ENCODE assay signal across 8 mouse cellular contexts in genomic region chr1:192092879-192093660, GRCm38 (mm10). TPM values are rescaled to one million over a fixed set of nuclear protein-coding genes. Genes with fewer than 3 reads are reported as not detected.
A peak's percentile ranks its signal among the peaks of the same experiment; 100 is the strongest.
DNase-seq lines count a peak whose midpoint lies in the region; ATAC-seq and TF ChIP-seq lines count a peak whose summit lies in the region.

No protein-coding gene starts in this region.

- H3K4me3 ChIP-seq in ES-E14 (ENCODE audit: insufficient read depth in 1 of 2, low read depth in 1 of 2, low read length in 2 of 2, poor library complexity in 1 of 2, severe bottlenecking in 1 of 2) = peak overlapping the region; percentile 45 to 74
- H3K4me3 ChIP-seq in forebrain, embryonic 12.5 days (replicated peaks) = peak overlapping the region; percentile 53
- peak overlapping the region; percentile 78 for H3K4me3 ChIP-seq in heart, embryonic 16.5 days (ENCODE audit: low read length)
- H3K4me3 ChIP-seq in liver, embryonic 15.5 days (replicated peaks) = peak overlapping the region; percentile 79
- peak overlapping the region; percentile 38 for H3K4me3 ChIP-seq in neural tube, embryonic 11.5 days (ENCODE audit: low read depth, low read length)

- H3K27ac ChIP-seq in ES-E14 (ENCODE audit: insufficient read depth, low read depth, low read length, poor library complexity, severe bottlenecking) = no peak overlapping the region
- H3K27ac ChIP-seq in forebrain, embryonic 12.5 days = no peak overlapping the region
- peak overlapping the region; percentile 83 for H3K27ac ChIP-seq in heart, embryonic 16.5 days (ENCODE audit: low read length)
- H3K27ac ChIP-seq in liver, embryonic 15.5 days (replicated peaks) = peak overlapping the region; percentile 64
- no peak overlapping the region for H3K27ac ChIP-seq in neural tube, embryonic 11.5 days (ENCODE audit: low read depth, low read length)

- ATAC-seq in forebrain, embryonic 12.5 days (ENCODE audit: low FRiP score) = peak; percentile 88
- peak; percentile 80 for ATAC-seq in heart, embryonic 16.5 days (replicated peaks; ENCODE audit: extremely low read depth, insufficient read depth, low FRiP score)
- ATAC-seq in liver, embryonic 15.5 days (ENCODE audit: insufficient read depth) = peak; percentile 80
- peak; percentile 80 for ATAC-seq in neural tube, embryonic 11.5 days (ENCODE audit: insufficient read depth, low FRiP score, low TSS enrichment)

- peak overlapping the region; percentile 23; the same call in 1 of the 2 replicates for H3K9ac ChIP-seq in ES-E14 (ENCODE audit: insufficient read depth, low read depth, low read length, poor library complexity, severe bottlenecking)
- H3K9ac ChIP-seq in forebrain, embryonic 12.5 days = peak overlapping the region; percentile 58; the same call in 1 of the 2 replicates
- H3K9ac ChIP-seq in heart, embryonic 16.5 days (ENCODE audit: low read length) = 0 out of 2 replicates have a peak overlapping the region, but pooled peaks have one; percentile 88
- peak overlapping the region; percentile 37 for H3K9ac ChIP-seq in liver, embryonic 15.5 days
- H3K9ac ChIP-seq in neural tube, embryonic 11.5 days (ENCODE audit: low read length) = no peak overlapping the region

- H3K36me3 ChIP-seq in ES-E14 (ENCODE audit: control insufficient read depth, insufficient read depth, low read length, poor library complexity, severe bottlenecking) = no peaks in the 10 kb centered on the region
- H3K36me3 ChIP-seq in forebrain, embryonic 12.5 days (replicated peaks) = peaks cover 3% of the 10 kb centered on the region; the same call in 1 of the 2 replicates
- peaks cover 3% of the 10 kb centered on the region; the same call in 1 of the 2 replicates for H3K36me3 ChIP-seq in heart, embryonic 16.5 days (ENCODE audit: control insufficient read depth, insufficient read depth)
- H3K36me3 ChIP-seq in liver, embryonic 15.5 days (replicated peaks) = peaks cover 4% of the 10 kb centered on the region; the same call in 1 of the 2 replicates
- no peaks in the 10 kb centered on the region for H3K36me3 ChIP-seq in neural tube, embryonic 11.5 days (ENCODE audit: control insufficient read depth, insufficient read depth, low read length)

- DNase-seq in ES-E14 (ENCODE audit: low read depth, low spot score) = peak; percentile 69
- peak; percentile 75 for DNase-seq in c-Kit-positive CD71-positive TER-119-positive erythroid progenitor cells, embryonic 14.5 days (ENCODE audit: low spot score)
- DNase-seq in kidney, postnatal 36 days = peak; percentile 91 to 93
- peak; percentile 85 for DNase-seq in neural tube, embryonic 11.5 days (ENCODE audit: low spot score)
- peak; percentile 58 for DNase-seq in telencephalon, adult 2 months (ENCODE audit: low read depth, low spot score)

- H3K4me2 ChIP-seq in forebrain, embryonic 12.5 days = peak overlapping the region; percentile 85
- peak overlapping the region; percentile 87 for H3K4me2 ChIP-seq in heart, embryonic 16.5 days (ENCODE audit: low read depth, low read length)
- peak overlapping the region; percentile 92 for H3K4me2 ChIP-seq in liver, embryonic 15.5 days
- peak overlapping the region; percentile 54 for H3K4me2 ChIP-seq in neural tube, embryonic 11.5 days (ENCODE audit: low read depth)

- in situ Hi-C loops in ES-E14 (cut with MboI; ENCODE audit: low sequenced_read_pairs in 2 of 2, unreplicated experiment in 2 of 2) = no loop called here

- WGBS in forebrain, embryonic 12.5 days = 33% methylated on average over 16 of the region's 16 CpGs
- 29% methylated on average over 16 of the region's 16 CpGs for WGBS in heart, embryonic 16.5 days
- WGBS in liver, embryonic 15.5 days (ENCODE audit: insufficient replicate concordance) = 26% methylated on average over 16 of the region's 16 CpGs
- 31% methylated on average over 16 of the region's 16 CpGs for WGBS in neural tube, embryonic 11.5 days

- no peaks in the 10 kb centered on the region for H3K4me1 ChIP-seq in ES-E14 (ENCODE audit: control insufficient read depth in 2 of 2, insufficient read depth in 2 of 2, low read length in 2 of 2, poor library complexity in 1 of 2)
- H3K4me1 ChIP-seq in forebrain, embryonic 12.5 days = peaks cover 6% of the 10 kb centered on the region
- peaks cover 12% of the 10 kb centered on the region; the same call in 1 of the 2 replicates for H3K4me1 ChIP-seq in heart, embryonic 16.5 days (ENCODE audit: control insufficient read depth, insufficient read depth, low read length)
- H3K4me1 ChIP-seq in liver, embryonic 15.5 days (replicated peaks) = peaks cover 36% of the 10 kb centered on the region
- H3K4me1 ChIP-seq in neural tube, embryonic 11.5 days (ENCODE audit: control insufficient read depth, insufficient read depth, low read length) = no peaks in the 10 kb centered on the region

- H3K27me3 ChIP-seq in forebrain, embryonic 12.5 days = peaks cover 28% of the 10 kb centered on the region
- no peaks in the 10 kb centered on the region for H3K27me3 ChIP-seq in heart, embryonic 16.5 days (ENCODE audit: control insufficient read depth, insufficient read depth, low read length)
- no peaks in the 10 kb centered on the region for H3K27me3 ChIP-seq in liver, embryonic 15.5 days
- peaks cover 16% of the 10 kb centered on the region; the same call in 1 of the 2 replicates for H3K27me3 ChIP-seq in neural tube, embryonic 11.5 days (ENCODE audit: control insufficient read depth, insufficient read depth, low read length)

- H3K9me3 ChIP-seq in ES-E14 (ENCODE audit: control insufficient read depth, insufficient read depth, low read depth, low read length) = no peaks in the 10 kb centered on the region
- no peaks in the 10 kb centered on the region for H3K9me3 ChIP-seq in forebrain, embryonic 12.5 days
- H3K9me3 ChIP-seq in heart, embryonic 16.5 days (replicated peaks; ENCODE audit: control insufficient read depth, low read length) = no peaks in the 10 kb centered on the region
- no peaks in the 10 kb centered on the region for H3K9me3 ChIP-seq in liver, embryonic 15.5 days (replicated peaks)
- no peaks in the 10 kb centered on the region for H3K9me3 ChIP-seq in neural tube, embryonic 11.5 days (ENCODE audit: control insufficient read depth, low read length)

TF ChIP-seq in ES-E14, 5 proteins besides CTCF, POLR2A, EP300 and RAD21:
- TF ChIP-seq CHD2 (IDR thresholded peaks at IDR 0.05; ENCODE audit: low read depth, low read length) = no peak
- TF ChIP-seq HCFC1 (IDR thresholded peaks at IDR 0.05; ENCODE audit: borderline replicate concordance, insufficient read depth, low read length) = no peak
- peak; percentile 64; the same call in 1 of the 2 replicates for TF ChIP-seq ZC3H11A (IDR thresholded peaks at IDR 0.05; ENCODE audit: borderline replicate concordance, low read depth, low read length)

RNA-seq across cellular contexts. Expression of gene Traf5, which starts 0.7 kb away (rescaled TPM):
- 1.7 and 2.1 TPM in 2 replicates for total RNA-seq in ES-E14 (2012; rRNA removed)
- 3.3 and 4.5 TPM in 2 replicates for polyA plus RNA-seq in forebrain, embryonic 12.5 days (2016; fragmentation: Nextera tagmentation; extraction: Ambion mirVana)
- 15.5 and 16.1 TPM in 2 replicates for polyA plus RNA-seq in heart, embryonic 16.5 days (2015; fragmentation: Nextera tagmentation; extraction: Ambion mirVana)
- 8.0 and 8.1 TPM in 2 replicates for polyA plus RNA-seq in liver, embryonic 15.5 days (2015; fragmentation: Nextera tagmentation; extraction: Ambion mirVana)
- 5.0 and 5.4 TPM in 2 replicates for polyA plus RNA-seq in neural tube, embryonic 11.5 days (2014; fragmentation: Nextera tagmentation; extraction: Ambion mirVana)

RNA-seq across cellular contexts. Expression of gene Rcor3, which starts 44.8 kb away (rescaled TPM):
- total RNA-seq in ES-E14 (2012; rRNA removed) = 3.7 and 4.1 TPM in 2 replicates
- polyA plus RNA-seq in forebrain, embryonic 12.5 days (2016; fragmentation: Nextera tagmentation; extraction: Ambion mirVana) = 19.2 and 20.1 TPM in 2 replicates
- 33.1 and 39.6 TPM in 2 replicates for polyA plus RNA-seq in heart, embryonic 16.5 days (2015; fragmentation: Nextera tagmentation; extraction: Ambion mirVana)
- polyA plus RNA-seq in liver, embryonic 15.5 days (2015; fragmentation: Nextera tagmentation; extraction: Ambion mirVana) = 8.9 and 9.0 TPM in 2 replicates
- 20.7 and 22.2 TPM in 2 replicates for polyA plus RNA-seq in neural tube, embryonic 11.5 days (2014; fragmentation: Nextera tagmentation; extraction: Ambion mirVana)

Comparison
In these comparisons a context has a peak if more than half of its experiments do, and no peak if none do; other contexts are left out.
1. H3K27ac ChIP-seq: peak in heart, embryonic 16.5 days (single experiment) and liver, embryonic 15.5 days (single experiment); none in ES-E14 (single experiment), forebrain, embryonic 12.5 days (single experiment) and neural tube, embryonic 11.5 days (single experiment).
2. Peak in every context shown above with its lines, with median percentiles within 50 percentile points of each other: DNase-seq, H3K4me3 ChIP-seq, ATAC-seq and H3K4me2 ChIP-seq.